Mouse (Mus musculus): ENCODE measurements around the gene Zfp651.

Zfp651 gene

GRCm38 (mm10) chr9:121762761-121763160 is 3.6 kb downstream of the Zfp651 start:
- no peak for DNase-seq

- DNase-seq = no peak
These were observed 4.6 kb downstream of the Zfp651 start for GRCm38 (mm10) chr9:121763716-121764115.

- DNase-seq = no peak
These were observed 6.2 kb downstream of the Zfp651 start for GRCm38 (mm10) chr9:121765166-121765855.

GRCm38 (mm10) chr9:121772412-121772811 is 13.3 kb downstream of the Zfp651 start:
- no peak for DNase-seq

GRCm38 (mm10) chr9:121775951-121776350 is 16.8 kb downstream of the Zfp651 start:
- DNase-seq = no peak

GRCm38 (mm10) chr9:121776511-121776910 is 17.4 kb downstream of the Zfp651 start:
- no peak for DNase-seq

GRCm38 (mm10) chr9:121777484-121778065 is 18.4 kb downstream of the Zfp651 start, which contains the start of gene Klhl40:
Gene Klhl40, plus strand, starts transcription at chr9:121777607.
- no peak for DNase-seq

GRCm38 (mm10) chr9:121778066-121778624 is 19.0 kb downstream of the Zfp651 start:
- no peak for DNase-seq

- no peak for DNase-seq
These were observed 25.7 kb downstream of the Zfp651 start for GRCm38 (mm10) chr9:121784801-121785200.

- no peak for DNase-seq
These were observed 26.1 kb downstream of the Zfp651 start for GRCm38 (mm10) chr9:121785261-121785660.

- no peak for DNase-seq
These were observed 27.2 kb downstream of the Zfp651 start for GRCm38 (mm10) chr9:121786359-121786758.

GRCm38 (mm10) chr9:121791206-121791605 is 32.1 kb downstream of the Zfp651 start:
- DNase-seq = peak; percentile 33

- no peak for DNase-seq
These were observed 32.8 kb downstream of the Zfp651 start, which contains the start of gene Hhatl for GRCm38 (mm10) chr9:121791757-121792521. Gene Hhatl, minus strand, starts transcription at chr9:121792507.

GRCm38 (mm10) chr9:121794972-121795539 is 35.9 kb downstream of the Zfp651 start:
- DNase-seq = no peak

GRCm38 (mm10) chr9:121797722-121798121 is 38.6 kb downstream of the Zfp651 start:
- DNase-seq = no peak

GRCm38 (mm10) chr9:121798887-121799520 is 39.9 kb downstream of the Zfp651 start:
- DNase-seq = no peak

- DNase-seq = no peak
These were observed 43.6 kb downstream of the Zfp651 start for GRCm38 (mm10) chr9:121802747-121803146.

- DNase-seq = no peak
These were observed 48.4 kb downstream of the Zfp651 start for GRCm38 (mm10) chr9:121807546-121807945.

GRCm38 (mm10) chr9:121807947-121808346 is 48.8 kb downstream of the Zfp651 start:
- DNase-seq = peak; percentile 34

- DNase-seq = no peak
These were observed 49.4 kb downstream of the Zfp651 start for GRCm38 (mm10) chr9:121808511-121808910.

- peak; percentile 43 for DNase-seq
These were observed 51.1 kb downstream of the Zfp651 start for GRCm38 (mm10) chr9:121810081-121810821.

- no peak for DNase-seq
These were observed 56.1 kb downstream of the Zfp651 start for GRCm38 (mm10) chr9:121815183-121815582.
